Mouse (Mus musculus) kidney, postnatal 14 days (tissue): ENCODE measurements around the gene Rnf169.

Experiments used
- DNase-seq: peaks from one replicate; pipeline ENCODE4 v3.0.0; 2022; ENCODE audit warnings: mixed read lengths

Gene Rnf169

DNA sequence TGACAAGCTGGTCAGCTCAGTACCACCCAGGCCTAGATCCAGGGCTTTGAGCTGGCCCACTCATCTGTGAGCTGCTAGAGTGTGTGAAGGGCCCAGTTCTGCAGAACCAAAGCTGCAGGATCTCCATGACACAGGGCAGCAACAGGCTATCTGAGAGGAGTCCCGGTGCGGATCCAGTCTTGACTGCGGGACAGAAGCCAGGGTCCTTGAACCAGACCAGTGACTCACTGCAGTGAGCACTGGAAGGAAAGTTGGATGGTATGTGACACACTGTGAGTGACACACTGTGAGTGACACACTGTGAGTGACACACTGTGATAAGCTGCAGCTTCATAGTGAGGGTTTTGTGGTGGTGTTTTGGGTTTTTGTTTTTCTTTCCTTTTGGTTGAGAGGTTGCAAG, 35.7 kb downstream of the Rnf169 start:
- DNase-seq, result no peak

DNA sequence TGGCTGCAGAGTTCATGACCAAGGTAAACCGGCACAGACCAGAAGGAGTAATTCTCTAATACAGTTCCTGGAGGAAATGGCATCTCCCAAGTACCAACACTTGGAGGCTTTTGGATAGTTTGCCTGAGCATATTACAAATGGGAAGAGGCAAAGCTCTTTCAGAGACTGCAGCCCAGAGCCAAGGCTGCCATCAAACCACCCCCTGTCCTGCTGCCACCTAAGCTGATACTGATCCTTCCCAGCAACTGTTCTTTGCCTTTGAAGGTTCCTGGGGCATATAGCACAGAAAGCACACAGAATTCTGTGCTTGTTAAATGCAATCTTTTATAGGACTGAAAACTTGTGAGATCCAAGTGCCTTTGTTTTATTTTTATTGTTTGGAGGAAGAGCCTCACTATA, 39.6 kb downstream of the Rnf169 start:
- no peak for DNase-seq

DNA sequence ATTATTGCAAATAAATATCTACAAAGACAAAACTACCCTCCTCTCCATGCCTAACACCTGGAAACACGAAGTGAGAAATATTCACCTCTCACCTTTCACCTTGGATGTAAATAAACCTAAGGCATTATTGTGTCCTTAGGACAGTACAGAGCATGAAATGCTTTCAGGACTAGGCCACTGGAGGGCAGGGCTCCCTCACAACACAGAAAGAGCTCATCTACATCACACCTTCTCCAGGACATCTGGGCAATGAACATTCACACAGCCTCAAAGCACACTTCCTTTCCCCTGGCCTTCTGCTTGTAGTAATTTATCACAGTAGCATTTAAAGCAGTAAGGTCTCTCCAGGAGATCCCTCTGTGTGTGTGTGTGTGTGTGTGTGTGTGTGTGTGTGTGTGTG, 44.5 kb downstream of the Rnf169 start:
- peak; percentile 42 for DNase-seq

GRCm38 (mm10) chr7:99926916-99927714, 53.1 kb downstream of the Rnf169 start:
- peak; percentile 78 for DNase-seq

DNA sequence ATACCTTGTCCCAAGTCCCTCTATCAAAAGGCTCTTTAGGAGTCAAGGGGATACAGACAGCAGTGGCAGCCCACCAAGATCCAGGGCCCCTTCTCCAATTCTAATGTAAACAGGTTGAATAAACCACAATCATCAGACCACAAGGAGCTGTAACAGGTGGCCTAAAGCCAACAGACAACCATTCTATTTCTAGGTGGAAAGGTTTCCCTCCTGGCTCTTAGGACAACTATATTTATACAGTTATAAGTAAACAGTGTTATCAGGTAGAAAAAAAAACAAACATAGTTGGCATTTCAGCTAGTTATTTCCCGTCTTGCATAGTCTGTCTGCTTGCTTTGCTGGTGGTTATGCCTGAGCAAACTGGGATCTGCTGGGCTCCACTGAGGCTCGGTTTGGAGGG, 59.8 kb downstream of the Rnf169 start:
- DNase-seq, result no peak

DNA sequence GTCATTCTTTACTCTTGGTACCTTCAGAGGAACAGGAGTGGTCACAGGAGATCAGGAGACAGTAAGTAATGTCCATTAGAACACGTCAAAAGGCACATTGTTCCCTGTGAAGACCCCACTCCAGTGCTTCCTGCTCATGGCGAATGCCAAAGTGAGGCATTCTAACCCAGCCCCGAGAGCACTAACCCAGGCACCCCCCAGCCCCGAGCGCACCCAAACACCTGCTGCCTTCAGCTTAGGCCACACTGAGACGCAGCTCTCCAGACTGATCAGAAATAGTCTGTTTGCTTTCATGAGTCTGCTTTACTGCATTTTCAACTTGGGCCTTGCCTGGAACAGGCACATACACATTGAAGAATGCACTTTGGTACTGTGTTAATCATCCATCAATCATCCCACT, 60.3 kb downstream of the Rnf169 start:
- DNase-seq, result no peak

DNA sequence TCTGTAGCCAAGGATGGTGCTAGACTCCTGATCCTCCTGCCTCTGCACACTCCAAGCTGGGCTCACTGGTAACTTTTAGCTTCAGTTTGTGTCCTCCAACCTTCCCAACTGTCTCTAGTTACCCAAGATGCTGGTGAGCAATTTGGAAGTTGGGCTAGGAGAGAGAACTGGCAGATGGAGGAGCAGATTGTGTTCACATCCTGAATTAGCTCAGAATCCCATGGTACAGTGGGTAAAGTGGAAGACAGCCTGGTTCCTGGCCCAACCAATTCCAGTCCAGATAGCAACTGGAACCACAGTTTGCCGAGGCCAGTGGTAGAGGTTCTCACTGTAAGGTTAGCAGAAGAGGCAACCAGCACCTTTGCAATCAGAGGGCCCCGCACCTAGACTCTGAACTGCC, 61.1 kb downstream of the Rnf169 start:
- DNase-seq, result no peak

- peak; percentile 39 for DNase-seq
These were observed 62.9 kb downstream of the Rnf169 start for GRCm38 (mm10) chr7:99917320-99917844.

GRCm38 (mm10) chr7:99916741-99917319, 63.4 kb downstream of the Rnf169 start:
- peak; percentile 47 for DNase-seq

GRCm38 (mm10) chr7:99915511-99915910, 64.7 kb downstream of the Rnf169 start:
- DNase-seq, result no peak

- DNase-seq, result no peak
These were observed 65.9 kb downstream of the Rnf169 start for GRCm38 (mm10) chr7:99914316-99914715.

DNA sequence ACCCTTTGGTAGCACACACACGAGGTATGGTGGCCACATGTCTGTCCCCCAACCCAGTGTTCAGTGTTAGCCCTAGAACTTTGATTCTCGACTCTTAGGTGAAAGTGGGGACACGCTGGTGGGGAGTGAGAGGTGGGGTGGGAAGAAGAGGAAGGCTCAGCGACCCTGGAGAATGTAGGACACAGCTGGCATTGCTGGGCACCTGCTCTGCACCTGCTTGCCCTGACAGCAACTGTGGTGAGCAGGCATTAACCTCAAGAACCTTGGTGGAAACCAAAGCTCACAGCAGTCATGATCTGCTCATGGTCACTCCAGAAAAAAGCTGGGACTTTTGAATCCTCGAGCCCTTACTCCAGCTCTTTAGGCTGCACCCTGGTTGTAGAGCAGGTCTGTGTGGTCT, 69.2 kb downstream of the Rnf169 start:
- DNase-seq, result no peak

DNA sequence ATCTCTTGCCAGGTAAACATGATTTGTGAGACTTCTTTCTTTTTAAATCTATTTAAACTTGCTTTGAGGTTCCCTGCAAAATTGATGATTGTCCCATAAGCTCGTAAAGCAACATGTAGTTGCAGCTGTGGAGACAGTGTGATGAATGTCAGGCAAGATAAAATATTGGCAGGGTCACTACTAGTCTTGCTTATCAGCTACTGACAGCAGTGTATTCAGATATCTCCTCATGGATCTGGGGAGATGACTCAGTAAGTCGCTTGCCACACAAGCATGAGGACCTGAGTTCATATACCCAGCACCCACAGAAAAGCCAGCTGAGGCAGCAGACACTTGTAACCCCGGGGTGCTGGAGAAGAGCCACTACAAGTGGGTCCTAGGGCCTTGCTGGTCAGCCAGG, 72.8 kb downstream of the Rnf169 start:
- no peak for DNase-seq

- no peak for DNase-seq
These were observed 73.9 kb downstream of the Rnf169 start for GRCm38 (mm10) chr7:99906346-99906745.

DNA sequence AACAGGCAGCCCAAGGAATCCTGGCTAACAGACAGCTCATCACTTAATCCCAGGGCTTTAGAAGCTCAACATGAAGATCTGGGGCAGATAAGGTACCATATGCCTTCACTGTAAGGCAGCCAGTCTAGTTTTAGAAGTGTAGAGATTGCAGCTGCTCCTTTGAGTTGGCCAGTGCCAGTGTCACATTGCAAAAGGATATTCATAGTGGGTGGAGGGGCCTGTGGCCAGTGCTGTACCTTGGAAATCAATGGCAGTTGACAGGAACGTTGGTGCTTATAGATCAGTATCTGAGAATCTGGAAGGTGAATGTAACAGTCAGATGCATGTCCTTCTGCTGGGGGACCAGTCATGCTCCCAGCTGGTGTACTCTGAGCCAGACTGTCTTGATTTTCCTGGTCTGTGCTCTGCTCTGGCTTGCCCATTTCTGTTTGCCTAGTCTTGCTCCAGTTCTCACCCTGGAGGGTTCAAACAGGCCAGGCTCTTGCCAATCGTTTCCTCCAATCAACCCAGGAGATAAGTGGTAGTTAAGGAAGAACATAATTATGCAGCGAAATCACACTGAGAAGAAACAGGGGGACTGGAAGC, 75.7 kb downstream of the Rnf169 start:
- no peak for DNase-seq

- DNase-seq, result no peak
These were observed 77.2 kb downstream of the Rnf169 start for GRCm38 (mm10) chr7:99902918-99903665.

DNA sequence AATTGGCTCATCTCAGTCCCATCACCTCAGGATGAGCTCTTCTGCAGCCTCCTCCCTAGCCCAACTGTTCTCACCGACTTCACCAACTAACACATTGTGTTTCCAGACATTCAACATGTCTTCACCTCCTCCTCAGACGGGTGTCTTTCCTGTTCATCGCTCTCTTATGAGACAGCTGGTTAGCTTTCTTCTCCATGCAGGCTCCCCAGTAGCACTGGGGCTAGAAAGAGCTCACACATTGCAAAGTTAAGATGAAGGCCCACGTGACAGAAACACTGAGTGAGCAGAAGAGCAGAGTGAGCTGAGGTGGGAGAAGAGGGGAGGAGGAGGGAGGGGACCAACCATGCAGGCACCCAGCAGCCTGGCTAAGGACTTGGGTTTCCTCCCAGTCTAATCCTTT, 78.0 kb downstream of the Rnf169 start:
- no peak for DNase-seq

DNA sequence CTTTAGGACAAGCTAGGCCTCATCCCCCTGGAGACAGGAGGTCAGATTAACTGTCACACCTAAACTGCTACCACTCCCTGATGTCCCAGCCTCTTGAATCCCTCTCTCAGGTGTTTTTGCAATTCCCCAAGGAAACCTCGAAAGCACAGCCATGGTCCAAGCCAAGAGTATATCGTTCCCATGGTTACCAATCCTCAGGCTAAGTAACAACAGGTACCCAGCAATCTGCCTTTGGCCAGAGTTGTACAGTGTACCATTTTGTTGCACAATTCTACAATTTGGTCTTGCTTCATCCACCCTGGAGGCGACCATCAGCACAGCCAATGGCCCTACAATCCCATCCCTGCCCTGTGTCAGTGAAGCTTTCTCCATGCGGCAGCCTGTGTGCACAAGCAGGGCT, 83.3 kb downstream of the Rnf169 start:
- no peak for DNase-seq

DNA sequence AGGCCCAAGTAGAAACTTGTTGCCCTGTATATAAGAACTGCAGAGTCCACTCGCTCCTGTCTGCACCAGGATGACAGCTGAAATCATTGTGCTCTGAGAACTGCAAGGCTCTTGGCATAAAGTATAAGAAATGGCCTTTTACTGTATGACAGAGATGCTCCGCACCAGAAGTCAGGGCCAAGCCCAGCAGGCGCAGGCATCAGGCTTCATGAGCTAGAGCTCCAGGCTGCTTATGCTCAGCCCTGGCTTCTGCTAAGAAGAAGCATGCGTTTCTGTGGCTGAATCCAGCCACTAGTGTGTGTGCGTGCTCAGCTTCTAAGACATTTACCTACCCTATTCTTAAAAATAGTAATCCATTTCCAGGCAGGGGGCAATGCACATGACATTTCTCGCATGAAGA, 85.8 kb downstream of the Rnf169 start:
- DNase-seq, result no peak

DNA sequence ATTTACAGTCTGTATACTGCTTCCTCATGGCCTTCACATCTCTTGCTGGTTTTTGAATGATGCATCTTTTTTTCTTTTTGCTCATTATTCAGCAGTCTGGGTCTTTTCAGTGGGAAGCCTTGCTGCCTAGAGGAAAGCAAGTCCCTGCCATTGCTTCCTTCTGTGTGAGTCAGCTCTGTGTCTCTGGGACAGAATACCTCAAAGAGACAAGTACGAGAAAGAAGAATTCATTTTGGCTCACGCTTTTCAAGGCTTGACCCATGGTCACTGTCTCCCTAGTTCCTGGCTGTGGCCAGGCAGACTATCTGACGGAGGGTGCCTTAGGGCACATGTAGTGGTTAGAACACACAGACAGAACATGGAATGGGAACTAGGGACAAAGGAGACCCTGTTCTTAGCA, 86.3 kb downstream of the Rnf169 start:
- no peak for DNase-seq

- no peak for DNase-seq
These were observed 87.9 kb downstream of the Rnf169 start for GRCm38 (mm10) chr7:99892351-99892750.

DNA sequence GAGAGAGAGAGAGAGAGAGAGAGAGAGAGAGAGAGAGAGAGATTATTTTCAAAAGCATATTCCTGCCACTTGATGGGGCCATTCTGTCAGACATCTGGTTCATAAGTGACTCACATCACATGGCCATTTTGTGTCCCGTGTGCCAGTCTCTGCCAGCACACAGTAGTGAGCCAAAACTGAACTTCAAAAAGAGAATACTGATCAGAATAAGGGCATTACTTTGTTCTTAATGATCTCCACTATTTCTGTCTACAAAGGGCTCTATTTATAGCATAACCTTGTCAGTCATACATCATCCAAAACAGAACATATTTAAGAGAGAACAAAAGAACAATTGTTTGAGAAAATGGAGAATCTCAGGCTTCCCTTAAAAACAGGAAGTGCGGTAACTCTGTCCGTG, 88.8 kb downstream of the Rnf169 start:
- no peak for DNase-seq

- no peak for DNase-seq
These were observed 90.0 kb downstream of the Rnf169 start for GRCm38 (mm10) chr7:99890168-99890755.
